Mouse (Mus musculus): ENCODE data around the gene Cilp. TPM values are rescaled to one million over a fixed set of nuclear protein-coding genes. Genes with fewer than 3 reads are reported as not detected.
A peak's percentile ranks its signal among the peaks of the same experiment; 100 is the strongest.
"Not testable (repeated sequence)": the region's sequence is repeated elsewhere in the genome, so short reads cannot be mapped to it uniquely, and the experiment has no call there.

The Cilp gene
- polyA plus RNA-seq, 2 experiments from 2014 or later, result not detected

DNA sequence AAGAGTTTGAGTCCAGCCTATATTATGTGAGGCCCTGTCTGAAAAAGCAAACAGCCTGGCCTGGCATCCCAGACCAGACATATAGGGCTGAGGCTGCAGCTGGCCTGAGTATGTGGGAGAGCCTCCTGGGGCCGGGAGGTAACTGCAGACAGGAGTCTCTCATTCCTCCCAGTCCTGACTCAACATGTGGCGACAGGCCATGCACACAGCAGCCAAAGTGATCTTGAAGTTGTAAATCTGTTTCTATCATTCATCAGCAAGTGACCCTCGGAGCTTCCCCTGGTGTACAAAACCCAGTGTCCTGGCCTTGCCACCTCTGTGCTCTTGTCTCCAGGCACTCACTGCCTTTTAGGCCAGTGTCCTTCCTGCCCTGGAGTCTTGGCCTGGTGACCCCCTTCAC, 13.0 kb upstream of the Cilp start:
- no peak for ATAC-seq

DNA sequence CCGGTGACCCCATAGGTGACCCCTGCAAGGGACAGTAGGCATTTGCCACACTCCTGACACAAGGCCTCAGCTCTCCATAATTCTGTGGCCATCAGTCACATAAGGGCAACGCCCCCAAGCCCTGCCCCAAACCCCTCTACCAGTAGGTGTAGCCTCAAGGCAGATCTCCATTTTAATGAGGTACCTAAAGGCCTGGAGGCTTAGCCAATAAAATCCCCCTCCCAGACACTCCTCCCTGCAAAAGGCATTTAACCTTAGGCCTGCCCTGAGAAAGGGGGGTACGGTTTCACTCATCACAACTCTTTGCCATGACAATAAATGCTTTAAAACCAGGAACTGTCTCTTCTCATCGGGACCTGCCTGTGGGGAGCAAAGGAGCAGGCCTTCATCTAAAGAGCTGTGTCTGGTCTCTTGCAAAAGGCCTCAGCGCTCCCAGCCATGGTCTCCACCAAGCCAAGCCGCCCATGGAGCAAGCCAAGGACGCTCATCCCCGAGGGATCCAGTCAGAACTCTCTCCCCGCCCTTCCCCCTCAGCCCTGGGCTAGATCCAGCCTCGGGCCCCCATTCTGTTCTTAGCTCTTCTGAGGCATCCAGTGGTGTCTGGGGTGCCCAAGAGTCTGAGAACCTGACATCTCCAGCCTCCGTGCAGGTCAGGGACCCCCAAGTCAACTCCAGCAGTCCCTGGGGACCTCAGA, 8.9 kb upstream of the Cilp start:
- no peak for ATAC-seq

- ATAC-seq, result no peak
Measured at GRCm38 (mm10) chr9:65257218-65257910, 7.6 kb upstream of the Cilp start.

DNA sequence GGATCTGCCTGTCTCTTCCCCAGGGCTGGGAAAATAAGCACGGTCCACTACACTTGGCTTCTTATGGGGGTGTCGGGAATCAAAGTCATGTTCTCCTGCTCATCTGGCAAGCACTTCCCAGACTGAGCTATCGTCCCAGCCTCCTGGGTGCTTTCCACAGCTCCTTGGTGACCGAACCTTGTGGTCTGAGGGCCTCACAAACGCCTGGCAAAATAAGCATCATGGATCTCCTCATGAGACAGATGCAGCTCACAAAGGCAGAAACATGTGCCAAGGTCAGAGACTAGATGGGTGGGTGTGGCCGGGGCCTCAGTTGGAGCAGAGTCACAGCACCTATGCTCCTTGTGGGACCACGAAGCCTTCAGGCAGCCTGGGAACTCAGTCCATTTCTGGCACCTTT, 5.6 kb upstream of the Cilp start:
- ATAC-seq, result no peak

- ATAC-seq, result no peak
Measured at GRCm38 (mm10) chr9:65261591-65262230, 3.3 kb upstream of the Cilp start.

DNA sequence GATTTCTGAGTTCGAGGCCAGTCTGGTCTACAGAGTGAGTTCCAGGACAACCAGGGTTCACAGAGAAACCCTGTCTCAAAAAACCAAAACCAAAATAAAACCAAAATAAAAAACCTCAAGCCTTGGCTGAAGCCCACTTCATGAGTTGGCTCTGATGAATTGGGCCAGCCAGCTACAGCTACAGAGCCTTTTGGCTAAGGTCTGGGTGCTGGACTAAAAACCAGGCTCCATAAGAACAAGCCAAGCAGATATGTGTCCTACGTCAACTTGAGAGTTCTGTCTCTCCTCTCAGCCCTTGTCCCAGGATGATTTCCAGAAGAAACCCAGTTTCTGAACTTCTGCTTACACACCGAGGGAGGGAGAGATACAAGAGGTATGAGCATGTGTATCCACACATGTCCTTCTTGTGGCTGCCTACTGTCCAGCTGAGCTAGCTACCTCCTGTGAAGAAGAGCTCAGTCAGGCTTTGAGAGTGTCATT, 2.3 kb upstream of the Cilp start:
- no peak for ATAC-seq

GRCm38 (mm10) chr9:65267742-65268515, 2.9 kb downstream of the Cilp start:
- ATAC-seq, result no peak

DNA sequence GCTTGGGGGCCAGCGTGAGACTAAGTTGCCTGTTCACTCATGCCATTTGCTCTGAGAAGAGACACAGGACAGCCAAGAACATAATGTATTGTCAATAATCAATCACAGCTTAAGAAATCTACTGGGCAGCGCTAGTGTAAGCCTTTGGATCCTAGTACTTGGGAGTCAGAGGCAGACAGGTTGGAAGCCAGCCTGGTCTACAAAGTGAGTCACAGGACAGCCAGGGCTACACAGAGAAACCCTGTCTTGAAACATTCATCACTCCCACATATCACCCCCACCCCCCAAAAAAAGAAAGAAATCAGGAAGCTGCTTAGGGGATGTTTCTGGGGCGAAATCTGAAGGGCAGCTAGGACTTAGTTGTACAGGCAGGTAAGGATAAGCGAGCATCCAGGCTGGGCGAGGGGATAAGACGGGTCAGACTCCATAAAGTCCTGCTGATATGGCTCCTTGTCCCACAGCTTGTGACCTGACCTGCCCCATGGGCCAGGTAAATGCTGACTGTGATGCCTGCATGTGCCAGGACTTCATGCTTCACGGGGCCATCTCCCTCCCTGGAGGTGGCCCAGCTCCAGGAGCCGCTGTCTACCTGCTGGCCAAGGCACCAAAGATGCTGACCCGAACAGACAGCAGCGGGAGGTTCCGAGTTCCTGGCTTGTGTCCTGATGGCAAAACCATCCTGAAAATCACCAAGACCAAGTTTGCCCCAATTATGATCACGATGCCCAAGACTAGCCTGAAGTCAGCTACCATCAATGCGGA, 8.2 kb downstream of the Cilp start:
- no peak for ATAC-seq

GRCm38 (mm10) chr9:65273873-65274272, 8.9 kb downstream of the Cilp start:
- ATAC-seq, result no peak

- ATAC-seq, result not testable (repeated sequence)
Measured at GRCm38 (mm10) chr9:65274851-65275250, 9.9 kb downstream of the Cilp start.

GRCm38 (mm10) chr9:65275810-65276530, 11.0 kb downstream of the Cilp start:
- no peak for ATAC-seq

DNA sequence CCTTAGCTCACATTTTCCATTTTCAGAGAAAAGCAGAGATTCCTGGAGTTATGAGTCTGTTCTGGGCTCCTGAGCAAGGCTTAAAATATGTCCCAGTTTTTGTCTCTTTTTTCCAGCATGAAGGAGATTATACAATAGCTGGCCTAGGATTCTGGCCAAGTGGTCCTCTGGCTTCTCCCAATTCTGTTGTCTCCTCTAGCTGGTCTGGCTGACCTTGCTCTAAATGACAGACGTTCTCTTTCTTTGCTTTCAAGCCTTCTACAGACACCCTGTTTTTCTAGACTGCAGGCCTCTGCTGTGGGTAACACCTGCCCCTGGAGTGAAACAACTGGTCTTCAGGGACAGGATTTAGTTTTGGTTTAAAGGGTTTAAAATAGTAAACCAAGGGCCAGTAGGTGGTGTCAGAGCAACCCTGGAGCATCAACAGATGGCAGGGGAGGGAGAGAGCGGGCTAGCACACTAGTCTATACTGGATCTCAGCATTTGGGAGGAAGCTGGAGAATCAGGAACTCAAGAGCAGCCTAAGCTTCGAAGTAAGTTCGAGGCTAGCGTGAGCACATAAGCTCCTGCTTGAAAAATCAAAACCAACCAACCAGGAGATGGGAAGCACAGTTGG, 16.7 kb downstream of the Cilp start:
- no peak for ATAC-seq

GRCm38 (mm10) chr9:65283301-65283700, 18.3 kb downstream of the Cilp start:
- ATAC-seq, result no peak

GRCm38 (mm10) chr9:65288252-65288651, 23.3 kb downstream of the Cilp start:
- not testable (repeated sequence) for ATAC-seq

GRCm38 (mm10) chr9:65289988-65290387, 25.0 kb downstream of the Cilp start:
- no peak for ATAC-seq

DNA sequence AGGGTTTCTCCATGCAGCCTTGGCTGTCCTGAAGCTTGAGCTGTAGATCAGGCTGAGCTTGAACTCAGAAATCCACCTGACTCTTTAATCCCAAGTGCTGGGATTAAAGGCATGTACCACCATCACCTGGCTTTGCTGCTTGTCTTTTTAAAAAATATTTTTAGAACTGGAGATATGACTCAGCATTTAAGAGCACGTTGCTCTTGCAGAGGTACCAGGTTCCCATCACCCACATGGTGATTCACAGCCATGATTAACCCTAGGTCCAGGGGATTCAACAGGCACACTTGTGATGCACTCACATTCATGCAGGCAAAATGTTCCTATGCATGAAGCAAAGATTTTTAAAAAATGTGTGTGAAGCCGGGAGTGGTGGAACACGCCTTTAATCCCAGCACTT, 27.4 kb downstream of the Cilp start:
- no peak for ATAC-seq

DNA sequence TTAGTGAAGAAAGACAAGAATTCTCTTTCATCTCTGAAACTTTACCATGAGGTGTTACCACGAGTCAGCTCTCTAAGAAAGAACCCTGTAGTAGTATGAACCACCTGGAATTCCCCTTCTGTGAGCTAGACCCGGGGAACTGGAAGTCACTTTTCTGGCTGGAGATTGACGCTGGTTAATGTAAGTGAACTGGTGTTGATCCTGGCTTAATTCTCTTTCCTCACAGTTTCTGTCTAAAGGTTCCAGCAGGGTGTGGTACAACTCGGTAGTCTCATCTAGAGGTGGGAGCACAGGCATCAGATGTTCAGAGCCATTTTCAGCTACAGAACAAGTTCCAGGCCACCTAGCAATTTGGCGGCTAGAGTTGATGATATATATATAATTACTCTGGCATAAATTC, 28.1 kb downstream of the Cilp start:
- ATAC-seq, result peak; percentile 42

GRCm38 (mm10) chr9:65293580-65293972, 28.6 kb downstream of the Cilp start:
- ATAC-seq, result no peak

DNA sequence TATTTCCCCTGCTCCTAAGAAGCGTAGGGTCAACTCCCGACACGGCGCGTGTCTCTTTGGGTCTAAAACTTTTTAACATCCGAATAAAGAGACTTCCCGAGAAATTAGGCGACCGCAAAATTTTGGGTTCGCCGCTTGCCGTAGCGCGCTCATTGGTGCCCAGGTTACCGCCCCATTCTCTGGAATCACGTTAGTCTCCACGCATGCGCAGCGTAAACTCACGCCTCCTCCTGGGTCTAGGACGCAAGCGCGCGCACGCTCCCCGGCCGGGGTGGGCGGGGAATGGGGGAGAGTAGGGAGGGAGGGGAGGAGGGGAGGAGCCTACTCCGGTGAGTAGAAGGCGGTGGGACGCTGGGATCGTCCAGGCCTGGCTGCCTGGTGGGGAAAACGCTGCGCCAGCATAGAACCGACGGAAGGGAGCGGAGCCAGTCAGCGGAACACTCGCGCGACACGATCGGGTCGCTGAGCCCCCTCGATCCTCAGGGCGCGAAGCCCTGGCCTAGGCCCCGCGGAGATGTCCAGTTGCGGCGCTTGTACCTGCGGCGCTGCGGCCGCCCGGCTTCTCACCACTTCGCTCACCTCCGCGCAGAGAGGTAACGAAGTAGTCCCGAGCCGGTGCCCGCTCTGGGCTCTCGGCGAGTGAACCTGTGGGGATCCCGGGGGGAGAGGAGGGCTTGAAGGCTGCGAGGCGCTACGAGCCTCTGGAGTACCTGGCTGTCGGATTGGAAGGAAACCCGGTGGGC, 29.2 kb downstream of the Cilp start, which contains the start of gene Clpx:
TSS of gene Clpx (plus strand) at position 288 of the 743 bp plus-strand sequence.
- ATAC-seq, result peak; percentile 78

GRCm38 (mm10) chr9:65294716-65295378, 29.9 kb downstream of the Cilp start:
- no peak for ATAC-seq

Data from activated CD4-positive, CD25-positive, alpha-beta regulatory T cell, adult 4 months (primary cell).